Mouse (Mus musculus) testis, postnatal 10 days (tissue): ENCODE results near the gene Stat1.

Experiments
- DNase-seq: peaks from one replicate; pipeline ENCODE4 v3.0.0; 2021; ENCODE audit warnings: low spot score

The Stat1 gene

GRCm38 (mm10) chr1:52118860-52119591, at the start of gene Stat1:
TSS of gene Stat1 (plus strand) at chr1:52119440.
- DNase-seq: peak; percentile 91

DNA sequence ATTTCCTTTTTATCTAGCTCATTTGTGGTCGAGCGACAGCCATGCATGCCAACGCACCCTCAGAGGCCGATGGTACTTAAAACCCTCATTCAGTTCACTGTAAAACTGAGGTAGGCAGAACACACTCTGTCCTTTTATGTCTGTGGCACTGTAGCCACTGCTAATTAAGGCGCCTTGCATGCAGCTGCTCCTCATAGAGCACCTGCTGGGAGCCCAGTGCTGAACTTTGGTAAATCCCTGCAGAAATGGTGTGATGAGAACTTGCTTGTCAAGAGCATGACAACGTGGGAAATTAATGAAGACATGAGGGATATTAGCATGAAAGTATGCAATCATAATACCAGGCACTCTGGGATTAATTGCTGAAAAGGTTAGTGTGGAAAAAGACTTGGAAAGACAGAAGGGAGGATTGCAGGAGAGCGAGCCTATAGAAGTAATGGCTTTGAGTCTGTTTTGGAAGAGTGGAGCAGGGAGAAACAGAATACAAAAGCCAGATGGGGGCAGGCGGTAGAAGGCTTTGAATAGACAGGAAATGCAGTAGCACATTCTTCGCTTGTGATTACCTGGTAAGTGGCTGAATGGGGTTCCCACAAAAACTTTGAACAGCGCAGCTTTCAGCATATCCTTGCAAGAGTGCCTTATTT, 39.4 kb upstream of the Stat1 start:
- DNase-seq: no peak

DNA sequence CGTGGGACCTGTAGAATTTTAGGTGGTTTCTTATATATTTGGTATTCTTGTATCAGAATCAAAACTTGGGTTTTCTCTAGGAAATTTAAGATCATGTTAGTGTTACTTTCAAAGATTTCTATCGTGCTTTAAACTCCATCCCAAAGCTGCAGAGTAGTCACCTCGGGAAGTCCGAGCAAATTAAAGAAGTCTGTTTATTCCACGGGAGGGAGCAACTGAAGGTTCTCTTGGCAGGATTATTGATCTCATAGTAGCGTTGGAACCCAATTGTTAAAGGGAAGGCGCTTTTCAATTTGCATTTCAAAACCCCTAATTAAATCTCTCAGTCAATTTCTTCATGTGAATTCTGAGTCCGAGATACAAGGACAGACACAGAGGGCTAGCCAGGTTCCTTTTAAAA, 38.9 kb upstream of the Stat1 start:
- no peak for DNase-seq

GRCm38 (mm10) chr1:52086236-52086635, 33.0 kb upstream of the Stat1 start:
- DNase-seq: no peak

- DNase-seq: no peak
Measured at GRCm38 (mm10) chr1:52087128-52087527, 32.1 kb upstream of the Stat1 start.

GRCm38 (mm10) chr1:52088634-52089033, 30.6 kb upstream of the Stat1 start:
- DNase-seq: no peak

DNA sequence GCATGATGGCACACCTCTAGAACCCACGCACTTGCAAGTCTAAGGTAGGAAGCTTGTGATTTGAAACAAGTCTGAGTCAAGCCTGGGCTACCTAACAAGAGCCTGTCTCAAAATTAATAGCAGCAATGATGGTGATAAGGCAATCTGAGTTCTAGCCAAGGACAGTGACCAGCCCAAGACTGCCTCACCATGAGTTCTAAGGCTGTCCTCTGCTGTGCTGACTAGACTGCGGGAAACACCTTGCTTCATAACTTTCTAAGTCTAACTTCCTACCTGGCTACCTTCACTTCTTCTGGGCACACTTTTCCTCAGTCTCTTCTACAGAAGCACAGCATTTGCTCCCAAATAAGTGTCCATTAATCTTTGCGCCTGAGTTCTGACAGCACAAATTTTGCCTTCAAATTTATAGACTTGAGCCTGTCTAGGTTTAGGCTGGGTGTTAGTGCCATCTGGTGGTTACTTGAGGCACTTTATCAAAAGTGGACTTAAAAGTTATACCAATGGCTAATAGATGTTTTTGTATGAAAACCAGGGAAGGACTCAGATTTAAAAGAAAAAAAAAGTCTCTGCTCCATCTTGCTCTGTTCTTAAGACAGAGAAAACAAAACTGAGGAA, 20.5 kb upstream of the Stat1 start:
- DNase-seq: no peak

GRCm38 (mm10) chr1:52100496-52100895, 18.7 kb upstream of the Stat1 start:
- DNase-seq: no peak

DNA sequence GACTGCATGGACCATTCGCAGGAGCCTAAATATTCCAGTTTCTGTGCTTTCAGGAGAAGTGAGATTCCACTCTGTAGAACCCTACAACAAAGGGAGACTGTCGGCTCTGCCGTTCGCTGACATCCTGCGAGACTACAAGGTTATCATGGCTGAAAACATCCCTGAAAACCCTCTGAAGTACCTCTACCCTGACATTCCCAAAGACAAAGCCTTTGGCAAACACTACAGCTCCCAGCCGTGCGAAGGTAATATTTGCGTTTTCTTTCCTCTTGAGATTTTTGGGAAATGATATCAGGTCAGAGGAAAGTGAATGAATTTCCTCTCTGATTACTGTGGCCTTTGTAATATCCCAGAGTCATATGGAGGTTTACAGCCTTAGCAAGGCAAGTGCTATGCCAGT, 16.4 kb upstream of the Stat1 start:
- no peak for DNase-seq

DNA sequence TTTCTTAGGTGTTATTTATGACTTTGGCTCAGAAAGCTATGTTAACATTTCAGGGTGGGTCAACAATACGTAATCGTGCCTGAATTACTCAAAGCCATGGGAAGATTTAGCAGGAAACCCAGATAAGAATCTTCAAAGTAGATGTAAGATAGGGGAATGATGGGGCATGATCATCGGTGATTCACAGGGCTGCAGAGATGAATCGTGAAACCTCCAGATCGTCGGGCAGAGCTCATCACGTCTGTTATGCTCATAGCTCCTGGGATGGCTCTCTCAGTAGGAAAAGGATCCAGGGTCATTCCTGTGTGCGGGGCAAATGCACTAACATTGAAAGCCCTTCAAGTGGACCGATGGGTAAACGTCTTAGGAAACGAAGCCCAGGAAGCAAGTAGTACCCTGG, 12.0 kb upstream of the Stat1 start:
- no peak for DNase-seq

DNA sequence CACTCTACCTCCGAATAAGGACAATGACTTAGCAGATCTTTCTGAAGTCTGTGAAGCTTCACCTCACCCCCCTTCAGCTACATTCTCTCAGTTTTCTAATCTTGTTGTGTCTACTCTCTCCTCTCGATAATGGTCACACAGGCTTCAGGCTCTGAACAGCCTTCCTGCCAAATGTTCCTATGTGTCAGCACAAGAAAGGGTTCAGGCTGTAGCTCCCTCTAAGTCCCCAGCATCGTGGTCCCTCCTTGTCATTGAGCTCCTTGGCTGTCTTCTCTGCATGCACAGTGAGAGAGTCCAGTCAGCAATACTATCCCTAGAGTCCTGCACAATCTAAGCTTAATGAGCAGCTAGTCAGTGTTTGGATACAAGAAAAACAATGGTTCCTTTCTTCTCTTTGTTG, 8.0 kb upstream of the Stat1 start:
- DNase-seq: no peak

DNA sequence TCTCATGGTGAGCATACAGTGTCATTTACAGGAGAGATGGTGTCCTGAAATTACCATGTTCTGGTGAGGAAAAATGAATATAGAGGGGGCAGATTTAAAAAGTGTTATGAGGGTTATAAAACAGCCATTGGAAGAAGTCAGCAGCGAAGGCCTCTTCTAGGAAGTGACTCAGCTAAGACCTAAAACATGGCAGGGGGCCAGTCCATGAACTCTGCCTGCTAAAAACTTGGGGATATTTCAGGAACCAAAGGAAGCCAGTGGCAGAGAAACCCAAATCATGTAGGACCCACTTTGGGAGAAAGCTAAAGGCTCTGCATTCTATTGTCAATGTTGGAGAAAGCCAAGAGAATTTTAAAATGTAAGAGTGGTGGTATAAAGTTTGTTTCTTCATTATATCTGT, 6.9 kb upstream of the Stat1 start:
- no peak for DNase-seq

DNA sequence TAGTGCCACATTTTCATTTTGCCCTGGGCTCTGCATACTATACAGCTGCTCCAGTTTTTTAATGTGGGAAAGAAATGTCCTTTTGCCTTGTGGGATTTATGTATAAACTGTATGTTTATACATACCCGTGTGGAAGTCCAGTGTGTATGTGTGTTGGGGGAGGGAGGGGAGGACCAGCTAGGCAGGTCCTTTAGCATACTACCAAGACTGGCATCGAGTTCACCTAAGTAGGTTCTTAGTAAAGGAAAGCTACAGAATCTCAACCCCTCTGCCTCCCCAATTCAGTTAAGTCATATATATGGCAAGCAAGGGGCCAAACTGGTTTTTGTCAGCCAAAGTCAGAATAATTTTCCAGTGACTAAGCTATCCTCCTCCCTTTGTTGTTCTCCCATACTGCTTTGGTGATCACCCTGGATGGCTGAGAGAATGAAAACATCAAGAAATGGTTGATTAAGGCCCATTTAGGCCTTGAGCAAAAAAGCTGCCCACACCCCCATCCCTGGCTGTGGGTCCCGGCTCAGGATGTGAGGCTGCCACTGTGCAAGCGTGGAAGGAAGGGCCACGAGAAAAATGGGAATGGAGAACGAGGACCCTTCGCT, 6.1 kb upstream of the Stat1 start:
- DNase-seq: no peak

DNA sequence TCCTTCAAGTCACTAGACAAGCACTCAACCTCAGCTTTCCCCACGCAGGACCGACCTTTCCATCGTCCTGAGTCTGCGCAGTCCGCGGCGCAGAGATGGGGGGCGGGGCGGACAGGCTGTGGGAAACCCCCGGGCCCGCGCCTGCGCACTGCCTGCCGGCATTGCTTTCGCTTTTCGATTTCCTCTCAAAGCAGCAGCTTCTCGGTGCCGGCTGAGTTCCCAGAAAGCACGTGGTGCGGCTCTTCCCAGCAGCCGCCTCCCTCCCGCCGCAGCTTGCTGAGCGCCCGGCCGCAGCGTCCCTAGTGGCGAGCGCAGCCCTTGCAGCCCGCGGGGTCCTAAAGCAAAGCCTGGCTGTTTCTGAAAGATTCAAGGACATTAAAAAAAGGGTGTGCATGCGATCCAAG, 5.6 kb upstream of the Stat1 start:
- DNase-seq: peak; percentile 99

DNA sequence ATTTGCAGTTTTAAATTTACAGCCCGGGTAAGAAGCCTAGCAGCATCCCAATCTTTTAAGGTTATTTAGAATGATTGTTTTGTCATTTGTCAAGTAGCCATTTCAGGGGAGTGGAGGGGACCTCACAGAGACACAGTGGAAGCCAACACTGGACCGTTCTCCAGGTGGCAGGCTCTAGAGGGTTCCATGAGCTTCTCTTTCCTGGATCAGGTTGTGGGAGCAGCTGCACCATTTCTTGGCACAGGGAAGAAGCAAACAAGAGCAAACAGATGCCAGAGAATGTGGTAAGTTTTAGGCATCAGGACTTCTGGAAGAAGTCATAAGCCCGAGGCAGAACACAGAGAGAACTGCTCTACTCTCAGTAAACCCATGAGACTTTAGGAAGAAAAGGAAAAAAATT, 2.8 kb upstream of the Stat1 start:
- no peak for DNase-seq

GRCm38 (mm10) chr1:52117777-52118176, 1.5 kb upstream of the Stat1 start:
- DNase-seq: no peak

DNA sequence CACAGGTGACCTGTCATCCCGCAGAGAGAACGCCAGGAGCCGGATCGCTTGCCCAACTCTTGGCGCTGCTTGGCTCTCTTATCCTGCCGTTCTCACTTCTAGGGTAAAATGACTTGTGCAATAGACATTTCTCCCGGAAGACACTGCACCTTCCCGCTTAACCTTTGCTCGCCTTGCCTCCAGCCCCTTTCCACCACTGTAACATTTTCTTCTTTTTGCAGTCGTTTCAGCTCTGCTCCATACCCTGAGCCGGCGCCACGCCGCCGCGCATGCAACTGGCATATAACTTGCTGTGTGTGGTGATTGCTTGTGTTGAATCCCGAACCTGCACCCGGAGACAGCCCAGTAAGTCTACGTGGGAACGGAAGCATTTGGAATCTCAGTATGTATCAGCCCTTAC, 451 bp downstream of the Stat1 start:
- peak; percentile 46 for DNase-seq

DNA sequence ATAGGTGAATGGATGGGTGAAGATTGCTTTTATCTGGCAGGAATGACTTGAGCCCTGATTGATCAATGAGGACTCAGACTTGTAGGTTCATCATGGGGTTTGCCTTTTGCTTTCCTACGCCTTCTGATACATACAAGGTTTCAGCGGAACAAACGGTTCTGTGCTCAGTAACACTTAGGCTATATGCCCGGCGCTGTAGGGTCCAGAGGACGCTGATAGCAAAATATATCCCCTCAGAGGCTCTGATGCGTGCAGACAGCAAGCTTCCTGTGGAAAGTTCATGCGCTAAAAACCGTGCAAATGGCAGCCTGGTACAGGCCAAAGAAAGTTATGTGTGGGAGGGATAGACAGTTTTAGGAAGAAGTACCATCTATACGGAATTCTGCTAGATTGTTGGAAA, 951 bp downstream of the Stat1 start:
- DNase-seq: no peak

DNA sequence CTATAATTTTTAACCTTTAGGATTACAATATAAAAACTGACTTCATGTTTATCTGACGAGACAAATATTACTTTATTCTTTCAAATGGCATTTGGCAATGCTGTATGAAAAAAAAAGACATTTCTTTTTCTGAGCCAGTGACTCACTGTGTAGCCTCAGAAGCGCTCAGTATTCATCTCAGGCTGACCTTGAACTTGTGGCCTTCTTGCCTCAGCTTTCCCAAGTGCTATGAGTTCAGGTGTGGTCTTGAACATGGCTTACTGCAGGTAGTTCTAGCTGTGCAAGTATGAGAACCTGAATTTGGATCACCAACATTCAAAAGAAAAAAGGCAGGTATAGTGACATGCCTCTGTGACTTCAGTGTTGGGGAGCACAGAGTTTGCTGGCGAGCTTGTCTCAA, 1.8 kb downstream of the Stat1 start:
- no peak for DNase-seq

GRCm38 (mm10) chr1:52124818-52125217, 5.6 kb downstream of the Stat1 start:
- no peak for DNase-seq

DNA sequence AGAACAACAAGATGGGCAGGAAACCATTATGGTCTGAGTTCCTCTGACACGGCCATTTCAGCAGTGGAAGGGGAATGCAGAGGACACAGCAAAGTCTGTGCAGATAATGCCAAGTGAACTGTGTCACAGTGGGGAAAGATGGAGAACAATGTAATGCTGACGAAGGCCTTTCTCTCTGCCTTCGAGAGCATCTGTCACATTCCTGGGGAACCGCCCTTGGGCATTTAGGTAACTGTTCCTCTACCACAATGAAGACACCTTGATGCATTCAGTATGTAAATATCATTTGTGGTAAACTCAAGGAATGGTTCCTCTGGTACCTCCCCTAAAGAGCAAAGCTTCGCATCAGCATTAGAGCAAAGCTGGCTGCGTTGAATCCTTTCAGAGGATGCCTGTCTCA, 8.1 kb downstream of the Stat1 start:
- DNase-seq: no peak

- DNase-seq: no peak
Measured at GRCm38 (mm10) chr1:52129794-52130193, 10.6 kb downstream of the Stat1 start.

DNA sequence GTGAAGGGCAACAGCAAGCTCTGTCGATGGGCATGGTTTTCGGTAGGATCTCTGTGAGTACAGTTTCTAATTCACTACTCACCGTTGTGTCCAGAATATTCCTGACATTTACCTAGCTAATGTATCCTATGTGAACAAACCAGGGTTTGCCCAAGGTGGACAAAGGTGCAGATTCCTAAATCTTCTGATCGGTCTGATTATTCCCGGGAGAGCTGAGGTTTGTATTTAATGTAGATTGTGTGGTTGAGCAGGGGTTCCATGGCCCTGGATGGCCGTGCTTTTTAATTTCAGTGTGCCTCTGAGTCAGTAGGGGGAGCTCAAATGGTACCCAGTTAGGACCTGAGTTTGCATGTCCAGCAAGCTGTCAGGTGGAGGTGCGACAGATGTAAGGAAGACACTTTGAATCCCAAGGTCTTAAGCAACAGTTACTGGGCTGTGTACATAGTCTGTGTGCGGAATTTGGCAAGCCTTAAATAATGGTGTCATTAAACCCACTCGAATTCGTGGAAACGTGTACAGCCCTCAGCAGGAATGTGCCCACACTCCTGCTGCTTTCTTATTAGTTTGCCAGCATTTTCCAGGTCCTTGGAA, 12.6 kb downstream of the Stat1 start:
- no peak for DNase-seq
